Mouse (Mus musculus): ENCODE measurements around the gene Gcnt1.

GRCm38 (mm10) chr19:17399965-17400364 lies 27.3 kb upstream of the Gcnt1 start:
- no peak for TF ChIP-seq CTCF (IDR thresholded peaks at IDR 0.05; ENCODE audit: borderline replicate concordance, insufficient read depth, low read depth, low read length)
- no peak for TF ChIP-seq POLR2A (IDR thresholded peaks at IDR 0.05; ENCODE audit: borderline replicate concordance, insufficient read depth, low read length)
